Mouse (Mus musculus): ENCODE measurements at regions not wholly inside any gene's neighbourhood (a gene's known extent, or its start where the extent isn't known, plus 50 kb on each side); places are given as distances from the start of the nearest gene placed in this dataset.

GRCm38 (mm10) chr6:106876690-106877089 lies 76.8 kb upstream of the Crbn start:
- no peak for DNase-seq

GRCm38 (mm10) chr6:106891879-106892638 lies 92.2 kb upstream of the Crbn start:
- DNase-seq = no peak

GRCm38 (mm10) chr6:106892639-106892934 lies 92.7 kb upstream of the Crbn start:
- no peak for DNase-seq

GRCm38 (mm10) chr6:106903953-106904683 lies 104.2 kb upstream of the Crbn start:
- DNase-seq = no peak

GRCm38 (mm10) chr6:106915121-106915520 lies 115.2 kb upstream of the Crbn start:
- DNase-seq = no peak

- DNase-seq = no peak
These were observed 116.9 kb upstream of the Crbn start for GRCm38 (mm10) chr6:106916683-106917289.

GRCm38 (mm10) chr6:106920951-106921350 lies 121.1 kb upstream of the Crbn start:
- no peak for DNase-seq

GRCm38 (mm10) chr6:106925486-106925885 lies 125.6 kb upstream of the Crbn start:
- DNase-seq = no peak

GRCm38 (mm10) chr6:106933584-106933983 lies 133.7 kb upstream of the Crbn start:
- no peak for DNase-seq

GRCm38 (mm10) chr6:106946227-106946927 lies 146.5 kb upstream of the Crbn start:
- no peak for DNase-seq

- no peak for DNase-seq
These were observed 151.0 kb upstream of the Crbn start for GRCm38 (mm10) chr6:106950909-106951308.

- no peak for DNase-seq
These were observed 161.4 kb upstream of the Crbn start for GRCm38 (mm10) chr6:106961320-106961719.

- DNase-seq = no peak
These were observed 164.5 kb upstream of the Crbn start for GRCm38 (mm10) chr6:106964337-106964736.

GRCm38 (mm10) chr6:106975439-106975838 lies 175.6 kb upstream of the Crbn start:
- DNase-seq = no peak

GRCm38 (mm10) chr6:106978721-106979120 lies 178.8 kb upstream of the Crbn start:
- DNase-seq = no peak

GRCm38 (mm10) chr6:106979755-106980154 lies 179.9 kb upstream of the Crbn start:
- DNase-seq = no peak

GRCm38 (mm10) chr6:106980188-106980587 lies 180.3 kb upstream of the Crbn start:
- no peak for DNase-seq

GRCm38 (mm10) chr6:106981232-106981631 lies 181.4 kb upstream of the Crbn start:
- no peak for DNase-seq

GRCm38 (mm10) chr6:106985132-106985801 lies 185.4 kb upstream of the Crbn start:
- no peak for DNase-seq

GRCm38 (mm10) chr6:106991586-106991985 lies 191.7 kb upstream of the Crbn start:
- no peak for DNase-seq

GRCm38 (mm10) chr6:107004406-107005120 lies 204.7 kb upstream of the Crbn start:
- DNase-seq = no peak

GRCm38 (mm10) chr6:107010785-107011184 lies 210.9 kb upstream of the Crbn start:
- no peak for DNase-seq
